Mouse (Mus musculus) MEL (cell line): ENCODE data around the gene Cep63. TPM values are rescaled to one million over a fixed set of nuclear protein-coding genes. Genes with fewer than 3 reads are reported as not detected.

Experiments
- DNase-seq: peaks from one replicate; pipeline ENCODE4 v3.0.0; 2011; ENCODE audit warnings: low read depth, low spot score
- H3K27ac ChIP-seq: 2 replicates; pipeline ENCODE4 v1.5.1; 2012; ENCODE audit warnings: low read depth, mild to moderate bottlenecking, control low read depth, low read length, moderate library complexity; ENCODE audit not compliant: control insufficient read depth
- H3K27me3 ChIP-seq, 2 experiments: fragments of 150-350 bp in 1 of 2; sonication (generic) in 1 of 2; 2 replicates each; pipeline ENCODE4 v1.6.1; 2012; ENCODE audit warnings: low read length in 2 of 2, mild to moderate bottlenecking in 2 of 2, improper control_type of control experiment in 1 of 2, moderate library complexity in 1 of 2; ENCODE audit not compliant: insufficient read depth in 2 of 2, control insufficient read depth in 1 of 2
- H3K36me3 ChIP-seq, 2 experiments: 2 replicates each; pipeline ENCODE4 v1.6.1; 2012 to 2014; ENCODE audit warnings: low read length in 2 of 2, improper control_type of control experiment in 1 of 2, inconsistent platforms in 1 of 2, mild to moderate bottlenecking in 1 of 2; ENCODE audit not compliant: insufficient read depth in 2 of 2, control insufficient read depth in 1 of 2
- H3K4me1 ChIP-seq, 2 experiments: fragments of 150-350 bp in 1 of 2; sonication (generic) in 1 of 2; 2 replicates each; pipeline ENCODE4 v1.6.1; 2012; ENCODE audit warnings: low read length in 2 of 2, improper control_type of control experiment in 1 of 2, mild to moderate bottlenecking in 1 of 2; ENCODE audit not compliant: insufficient read depth in 2 of 2, control insufficient read depth in 1 of 2
- H3K4me3 ChIP-seq, 2 experiments: fragments of 150-350 bp in 1 of 2; sonication (generic) in 1 of 2; 2 replicates each; pipeline ENCODE4 v1.5.1; 2012; ENCODE audit warnings: low read depth in 2 of 2, low read length in 2 of 2, mild to moderate bottlenecking in 2 of 2, moderate library complexity in 2 of 2, control low read depth in 1 of 2, improper control_type of control experiment in 1 of 2; ENCODE audit not compliant: control insufficient read depth in 1 of 2, insufficient read depth in 1 of 2
- H3K79me2 ChIP-seq: 2 replicates; pipeline ENCODE4 v1.6.1; 2012; ENCODE audit warnings: mild to moderate bottlenecking, low read length, moderate library complexity; ENCODE audit not compliant: control insufficient read depth, poor library complexity, insufficient read depth
- H3K9ac ChIP-seq: 2 replicates; pipeline ENCODE4 v1.6.1; 2012; ENCODE audit warnings: low read depth, mild to moderate bottlenecking, control low read depth, low read length, moderate library complexity; ENCODE audit not compliant: control insufficient read depth, poor library complexity, severe bottlenecking
- H3K9me3 ChIP-seq: fragments of 150-350 bp; sonication (generic); replicated peaks from 2 replicates; pipeline ENCODE4 v1.6.1; 2012; ENCODE audit warnings: mild to moderate bottlenecking, low read length, improper control_type of control experiment, moderate library complexity; ENCODE audit not compliant: insufficient read depth
- CHD2 ChIP-seq: IDR thresholded peaks from 2 replicates; pipeline ENCODE4 v1.6.1; 2011; ENCODE audit warnings: low read length, improper control_type of control experiment
- CTCF ChIP-seq, 3 experiments: IDR thresholded peaks in 2 of 3; conservative IDR thresholded peaks in 1 of 3; 2 replicates each; pipeline ENCODE4 v1.5.1; 2011 to 2012; ENCODE audit warnings: low read length in 3 of 3, low read depth in 2 of 3, mild to moderate bottlenecking in 2 of 3, improper control_type of control experiment in 1 of 3, inconsistent platforms in 1 of 3, mixed read lengths in 1 of 3, moderate library complexity in 1 of 3; ENCODE audit not compliant: control insufficient read depth in 1 of 3, insufficient read depth in 1 of 3, poor library complexity in 1 of 3, severe bottlenecking in 1 of 3
- EP300 ChIP-seq, 2 experiments: IDR thresholded peaks; 2 replicates each; pipeline ENCODE4 v1.6.1; 2011; ENCODE audit warnings: improper control_type of control experiment in 2 of 2, low read length in 2 of 2, low read depth in 1 of 2, mild to moderate bottlenecking in 1 of 2
- ETS1 ChIP-seq: IDR thresholded peaks from 2 replicates; pipeline ENCODE4 v1.6.1; 2012; ENCODE audit warnings: low read depth, mild to moderate bottlenecking, inconsistent platforms, low read length, improper control_type of control experiment, moderate library complexity
- GABPA ChIP-seq: IDR thresholded peaks from 2 replicates; pipeline ENCODE4 v1.6.1; 2012; ENCODE audit warnings: low read depth, mild to moderate bottlenecking, inconsistent platforms, low read length, improper control_type of control experiment, moderate library complexity
- GATA1 ChIP-seq: IDR thresholded peaks from 2 replicates; pipeline ENCODE4 v1.6.1; 2011; ENCODE audit warnings: low read depth, low read length, improper control_type of control experiment
- MAZ ChIP-seq: IDR thresholded peaks from 2 replicates; pipeline ENCODE4 v1.6.1; 2012; ENCODE audit warnings: low read depth, mild to moderate bottlenecking, inconsistent platforms, low read length, improper control_type of control experiment
- MEF2A ChIP-seq: IDR thresholded peaks from 2 replicates; pipeline ENCODE4 v1.6.1; 2014; ENCODE audit warnings: low read depth, mild to moderate bottlenecking, inconsistent platforms, low read length, improper control_type of control experiment; ENCODE audit not compliant: poor library complexity, insufficient replicate concordance, severe bottlenecking; ENCODE audit errors: extremely low read depth
- MXI1 ChIP-seq: IDR thresholded peaks from 2 replicates; pipeline ENCODE4 v1.6.1; 2011; ENCODE audit warnings: mild to moderate bottlenecking, low read depth, low read length, improper control_type of control experiment
- MYB ChIP-seq: IDR thresholded peaks from 2 replicates; pipeline ENCODE4 v1.6.1; 2011; ENCODE audit warnings: mild to moderate bottlenecking, low read depth, low read length, improper control_type of control experiment
- NRF1 ChIP-seq: IDR thresholded peaks from 2 replicates; pipeline ENCODE4 v1.6.1; 2014; ENCODE audit warnings: low read depth, mild to moderate bottlenecking, inconsistent platforms, low read length, improper control_type of control experiment, moderate library complexity; ENCODE audit not compliant: poor library complexity, insufficient read depth, severe bottlenecking
- POLR2A ChIP-seq, 2 experiments: IDR thresholded peaks; 2 replicates each; pipeline ENCODE4 v1.6.1; 2011 to 2012; ENCODE audit warnings: low read length in 2 of 2, mild to moderate bottlenecking in 2 of 2, control low read depth in 1 of 2, improper control_type of control experiment in 1 of 2, low read depth in 1 of 2, moderate library complexity in 1 of 2; ENCODE audit not compliant: control insufficient read depth in 1 of 2, insufficient read depth in 1 of 2, poor library complexity in 1 of 2
- POLR2AphosphoS2 ChIP-seq: IDR thresholded peaks from 2 replicates; pipeline ENCODE4 v1.6.1; 2011; ENCODE audit warnings: low read length, improper control_type of control experiment
- POLR2AphosphoS5 ChIP-seq: IDR thresholded peaks from 2 replicates; pipeline ENCODE4 v1.6.1; 2012; ENCODE audit warnings: low read depth, borderline replicate concordance, mild to moderate bottlenecking, inconsistent platforms, low read length, moderate library complexity, mixed read lengths
- RAD21 ChIP-seq: IDR thresholded peaks from 2 replicates; pipeline ENCODE4 v1.6.1; 2011; ENCODE audit warnings: mild to moderate bottlenecking, low read depth, low read length, improper control_type of control experiment
- SIN3A ChIP-seq: IDR thresholded peaks from 2 replicates; pipeline ENCODE4 v1.6.1; 2012; ENCODE audit warnings: low read length, improper control_type of control experiment, inconsistent platforms
- SMC3 ChIP-seq: IDR thresholded peaks from 2 replicates; pipeline ENCODE4 v1.6.1; 2011; ENCODE audit warnings: low read depth, low read length, improper control_type of control experiment
- TAL1 ChIP-seq: IDR thresholded peaks from 2 replicates; pipeline ENCODE4 v1.6.1; 2012; ENCODE audit warnings: mild to moderate bottlenecking, inconsistent platforms, low read length, moderate library complexity, mixed read lengths
- TBP ChIP-seq: IDR thresholded peaks from 2 replicates; pipeline ENCODE4 v1.8.0; 2011; ENCODE audit warnings: low read depth, low read length, improper control_type of control experiment
- USF1 ChIP-seq: IDR thresholded peaks from 2 replicates; pipeline ENCODE4 v1.6.1; 2014; ENCODE audit warnings: low read depth, mild to moderate bottlenecking, inconsistent platforms, low read length, improper control_type of control experiment, moderate library complexity
- USF2 ChIP-seq, 2 experiments: IDR thresholded peaks; 2 replicates each; pipeline ENCODE4 v1.6.1; 2011 to 2012; ENCODE audit warnings: improper control_type of control experiment in 2 of 2, low read length in 2 of 2, borderline replicate concordance in 1 of 2, inconsistent platforms in 1 of 2, low read depth in 1 of 2, mild to moderate bottlenecking in 1 of 2; ENCODE audit not compliant: insufficient read depth in 1 of 2
- ZC3H11A ChIP-seq: IDR thresholded peaks from 2 replicates; pipeline ENCODE4 v1.6.1; 2012; ENCODE audit warnings: low read depth, mild to moderate bottlenecking, inconsistent platforms, low read length, improper control_type of control experiment
- ZKSCAN1 ChIP-seq: IDR thresholded peaks from 2 replicates; pipeline ENCODE4 v1.6.1; 2012; ENCODE audit warnings: low read depth, mild to moderate bottlenecking, inconsistent platforms, low read length, improper control_type of control experiment, moderate library complexity
- polyA plus RNA-seq, 2 experiments: library from polyadenylated mRNA; stranded (reverse) in 1 of 2; unstranded in 1 of 2; fragments of >175 nt in 1 of 2; fragments of >200 nt in 1 of 2; gene quantifications; 2 replicates each; pipeline versions ENCODE4 v1.2.1 to v1.2.4; 2012; ENCODE audit warnings: low replicate concordance in 2 of 2, low read depth in 1 of 2; ENCODE audit not compliant: insufficient read length in 2 of 2, insufficient read depth in 1 of 2, missing spikeins in 1 of 2
- total RNA-seq: library from RNA; depleted of rRNA; stranded (reverse); fragments of 300-350 nt; gene quantifications from 2 replicates; pipeline ENCODE4 v1.2.3, GENCODE M21; 2012

Cep63 gene
- total and polyA plus RNA-seq, 3 experiments: 9.6 to 14.6 TPM; not detected in 1

DNA sequence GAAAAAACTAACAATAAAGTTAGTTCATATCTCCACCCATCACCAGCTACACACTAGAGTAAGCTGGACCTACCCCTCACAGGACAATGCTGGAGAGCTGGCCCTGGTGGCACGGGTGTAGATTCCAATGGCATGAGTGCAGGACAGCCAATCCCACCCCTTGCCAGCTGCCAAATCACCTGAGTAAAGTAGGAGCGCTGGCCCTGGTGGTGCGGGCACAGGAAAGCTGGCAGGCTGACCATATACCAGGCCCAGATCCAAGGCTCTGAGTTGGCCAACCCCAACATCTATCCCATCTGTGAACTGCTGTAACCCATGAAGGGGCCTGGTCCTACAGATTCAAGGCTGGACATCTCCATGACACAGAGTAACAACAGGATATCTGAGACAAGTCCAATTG lies 17.1 kb downstream of the Cep63 start:
- Histone ChIP-seq H3K79me2 (no peaks in the 10 kb centered on the region), H3K9ac (no peak overlapping the region), H3K4me3 (no peak overlapping the region), H3K27me3 (no peaks in the 10 kb centered on the region), H3K9me3 (no peaks in the 10 kb centered on the region), H3K27ac (no peak overlapping the region), H3K4me1 (no peaks in the 10 kb centered on the region), H3K36me3 (peaks cover 0 to 2% of the 10 kb centered on the region in 2 experiments; a peak in 2 of 4 replicates)
- TF ChIP-seq ZC3H11A (no peak), TBP (no peak), EP300 (IDR thresholded peaks at IDR 0.05; ENCODE audit: low read depth in 1 of 2, low read length in 2 of 2) (no peak), MAZ (no peak), SIN3A (no peak), USF2 (IDR thresholded peaks at IDR 0.05; ENCODE audit: borderline replicate concordance in 1 of 2, insufficient read depth in 1 of 2, low read depth in 1 of 2, low read length in 2 of 2) (no peak), TAL1 (no peak), POLR2AphosphoS5 (no peak), ETS1 (no peak), MEF2A (no peak), POLR2A (IDR thresholded peaks at IDR 0.05; ENCODE audit: control insufficient read depth in 1 of 2, insufficient read depth in 1 of 2, low read depth in 1 of 2, low read length in 2 of 2, poor library complexity in 1 of 2) (no peak), USF1 (no peak), RAD21 (no peak), POLR2AphosphoS2 (no peak), GABPA (no peak), MXI1 (no peak)
- TF ChIP-seq, all 39 proteins: peak for 0
- DNase-seq: no peak

DNA sequence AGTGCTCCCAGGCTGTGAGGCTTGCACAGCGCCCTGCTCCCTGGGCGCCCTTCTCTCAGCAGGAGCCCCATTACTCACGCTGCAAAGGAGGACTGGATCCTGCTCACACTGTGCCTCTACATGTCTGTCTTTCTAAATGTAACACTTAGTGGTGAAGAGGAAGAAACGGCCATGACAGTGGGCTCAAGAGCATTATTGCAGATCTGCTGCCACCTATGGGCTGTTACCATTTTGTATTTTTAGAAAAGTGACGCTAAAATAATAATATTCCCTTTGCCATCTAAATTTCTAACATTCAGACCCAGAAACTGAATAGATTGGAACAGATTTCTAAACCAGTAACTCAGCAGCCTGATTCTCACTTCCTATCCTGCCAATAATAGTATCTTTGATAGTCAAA lies 18.9 kb downstream of the Cep63 start:
- Histone ChIP-seq H3K36me3 (no peaks in the 10 kb centered on the region; a peak in 2 of 4 replicates), H3K9ac (no peak overlapping the region), H3K9me3 (no peaks in the 10 kb centered on the region), H3K27ac (no peak overlapping the region), H3K27me3 (no peaks in the 10 kb centered on the region), H3K4me3 (no peak overlapping the region), H3K79me2 (no peaks in the 10 kb centered on the region)
- TF ChIP-seq CTCF (IDR thresholded peaks at IDR 0.05 in 2 of 3, conservative IDR thresholded peaks at IDR 0.05 in 1 of 3; ENCODE audit: control insufficient read depth in 1 of 3, insufficient read depth in 1 of 3, low read depth in 2 of 3, low read length in 3 of 3, poor library complexity in 1 of 3, severe bottlenecking in 1 of 3) (peak in 2 of 3 experiments; percentile 11 to 48; a peak in 2 of 6 replicates), GATA1 (no peak), MAZ (no peak), SMC3 (peak; percentile 23; the same call in 1 of the 2 replicates), MYB (no peak), ZKSCAN1 (no peak), NRF1 (no peak), CHD2 (no peak), POLR2A (IDR thresholded peaks at IDR 0.05; ENCODE audit: control insufficient read depth in 1 of 2, insufficient read depth in 1 of 2, low read depth in 1 of 2, low read length in 2 of 2, poor library complexity in 1 of 2) (no peak), GABPA (no peak), RAD21 (peak; percentile 44)
- TF ChIP-seq, all 39 proteins: peak for 3
- H3K4me1 ChIP-seq: no peaks in the 10 kb centered on the region
- peak; percentile 13 for DNase-seq
